Mouse (Mus musculus): Measurements from ENCODE around the gene Ccdc27.

DNA sequence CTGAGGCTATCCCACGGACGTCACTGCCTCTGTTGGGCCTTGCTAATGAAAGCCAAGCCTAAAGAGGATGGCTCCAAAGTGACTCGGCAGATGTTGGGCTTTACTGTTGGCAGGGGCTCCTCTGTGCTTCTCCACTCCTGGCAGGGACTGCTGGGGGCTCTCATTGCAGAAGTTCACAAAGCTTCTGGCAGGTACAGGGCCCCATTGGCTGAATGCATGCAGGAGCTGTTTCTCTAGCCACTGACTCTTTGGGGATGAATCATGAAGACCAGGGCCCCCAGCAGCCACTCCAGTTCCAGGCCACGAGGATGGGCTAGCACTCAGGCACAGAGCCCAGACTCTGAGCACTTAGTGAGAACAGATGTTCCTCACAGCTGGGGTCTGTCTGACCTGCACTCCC, 15.2 kb upstream of the Ccdc27 start:
- TF ChIP-seq CHD2 (IDR thresholded peaks at IDR 0.05; ENCODE audit: low read depth, low read length) (no peak), HCFC1 (IDR thresholded peaks at IDR 0.05; ENCODE audit: borderline replicate concordance, insufficient read depth, low read length) (no peak)

Data from ES-E14 (cell line).